Mouse (Mus musculus): ENCODE measurements around the gene Mgst3. TPM values are rescaled to one million over a fixed set of nuclear protein-coding genes. Genes with fewer than 3 reads are reported as not detected.
A peak's percentile ranks its signal among the peaks of the same experiment; 100 is the strongest.

Mgst3 gene
- polyA plus RNA-seq, 1 experiment from 2014 or later = 49.5 TPM

DNA sequence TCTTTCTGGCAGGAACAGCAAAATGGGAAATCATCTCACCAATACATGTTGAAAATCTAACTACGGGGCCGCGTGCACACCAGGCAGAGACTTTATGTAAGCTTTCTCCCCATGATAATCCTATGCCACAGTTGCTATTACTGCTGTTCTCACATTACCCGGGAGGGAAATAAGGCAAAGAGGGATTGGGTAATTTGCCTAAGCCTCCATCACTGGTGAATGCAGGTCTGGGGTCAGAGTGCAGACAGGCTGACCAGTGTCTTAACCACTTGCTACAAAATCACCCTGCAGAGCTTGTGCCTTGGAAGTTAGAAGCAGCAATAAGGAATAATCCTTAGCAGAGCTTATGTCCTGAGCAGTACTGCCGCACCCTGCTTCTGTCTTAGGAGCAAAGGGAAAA lies 8.0 kb downstream of the Mgst3 start:
- no peaks in the 10 kb centered on the region for H3K27me3 ChIP-seq (ENCODE audit: control insufficient read depth, insufficient read depth, low read length)
- H3K36me3 ChIP-seq (replicated peaks; ENCODE audit: control insufficient read depth, insufficient read depth, low read depth, low read length) = no peaks in the 10 kb centered on the region
- no peak overlapping the region for H3K4me3 ChIP-seq (ENCODE audit: low read depth, low read length)
- DNase-seq (ENCODE audit: low spot score) (no peak), ATAC-seq (replicated peaks; ENCODE audit: insufficient number of reproducible peaks, low FRiP score, low TSS enrichment, low read depth) (no peak)
- WGBS = 55% methylated on average over 5 of the region's 5 CpGs
- H3K27ac ChIP-seq (replicated peaks; ENCODE audit: low read depth, low read length) = no peak overlapping the region
- no peak overlapping the region for H3K9ac ChIP-seq (replicated peaks; ENCODE audit: low read length)
- H3K4me1 ChIP-seq (ENCODE audit: control insufficient read depth, insufficient read depth, low read length) = no peaks in the 10 kb centered on the region
- H3K9me3 ChIP-seq (replicated peaks; ENCODE audit: control insufficient read depth, low read length) = no peaks in the 10 kb centered on the region
- H3K4me2 ChIP-seq (ENCODE audit: low read depth, low read length) = no peak overlapping the region

- Histone ChIP-seq H3K27me3 (ENCODE audit: control insufficient read depth, insufficient read depth, low read length) (no peaks in the 10 kb centered on the region), H3K9me3 (replicated peaks; ENCODE audit: control insufficient read depth, low read length) (no peaks in the 10 kb centered on the region), H3K4me2 (ENCODE audit: low read depth, low read length) (no peak overlapping the region), H3K4me3 (ENCODE audit: low read depth, low read length) (no peak overlapping the region), H3K9ac (replicated peaks; ENCODE audit: low read length) (no peak overlapping the region), H3K36me3 (replicated peaks; ENCODE audit: control insufficient read depth, insufficient read depth, low read depth, low read length) (no peaks in the 10 kb centered on the region), H3K27ac (replicated peaks; ENCODE audit: low read depth, low read length) (no peak overlapping the region), H3K4me1 (ENCODE audit: control insufficient read depth, insufficient read depth, low read length) (no peaks in the 10 kb centered on the region)
- DNase-seq (ENCODE audit: low spot score) (no peak), ATAC-seq (replicated peaks; ENCODE audit: insufficient number of reproducible peaks, low FRiP score, low TSS enrichment, low read depth) (no peak)
- 87% methylated on average over 2 of the region's 2 CpGs for WGBS
These were observed 8.4 kb downstream of the Mgst3 start for GRCm38 (mm10) chr1:167385211-167385610.

GRCm38 (mm10) chr1:167384156-167384555 lies 9.5 kb downstream of the Mgst3 start:
- Histone ChIP-seq H3K27ac (replicated peaks; ENCODE audit: low read depth, low read length) (no peak overlapping the region), H3K4me3 (ENCODE audit: low read depth, low read length) (no peak overlapping the region), H3K9ac (replicated peaks; ENCODE audit: low read length) (no peak overlapping the region), H3K9me3 (replicated peaks; ENCODE audit: control insufficient read depth, low read length) (no peaks in the 10 kb centered on the region), H3K27me3 (ENCODE audit: control insufficient read depth, insufficient read depth, low read length) (no peaks in the 10 kb centered on the region; the same call in 1 of the 2 replicates), H3K36me3 (replicated peaks; ENCODE audit: control insufficient read depth, insufficient read depth, low read depth, low read length) (no peaks in the 10 kb centered on the region), H3K4me2 (ENCODE audit: low read depth, low read length) (no peak overlapping the region), H3K4me1 (ENCODE audit: control insufficient read depth, insufficient read depth, low read length) (no peaks in the 10 kb centered on the region)
- DNase-seq (ENCODE audit: low spot score) = no peak
- 63% methylated on average over 3 of the region's 3 CpGs for WGBS
- peak; percentile 46; the same call in 1 of the 2 replicates for ATAC-seq (replicated peaks; ENCODE audit: insufficient number of reproducible peaks, low FRiP score, low TSS enrichment, low read depth)

- Histone ChIP-seq H3K9me3 (replicated peaks; ENCODE audit: control insufficient read depth, low read length) (no peaks in the 10 kb centered on the region), H3K27me3 (ENCODE audit: control insufficient read depth, insufficient read depth, low read length) (no peaks in the 10 kb centered on the region; the same call in 1 of the 2 replicates), H3K36me3 (replicated peaks; ENCODE audit: control insufficient read depth, insufficient read depth, low read depth, low read length) (no peaks in the 10 kb centered on the region), H3K27ac (replicated peaks; ENCODE audit: low read depth, low read length) (no peak overlapping the region), H3K4me3 (ENCODE audit: low read depth, low read length) (no peak overlapping the region), H3K9ac (replicated peaks; ENCODE audit: low read length) (no peak overlapping the region), H3K4me1 (ENCODE audit: control insufficient read depth, insufficient read depth, low read length) (no peaks in the 10 kb centered on the region), H3K4me2 (ENCODE audit: low read depth, low read length) (no peak overlapping the region)
- ATAC-seq (replicated peaks; ENCODE audit: insufficient number of reproducible peaks, low FRiP score, low TSS enrichment, low read depth) = no peak
- no peak for DNase-seq (ENCODE audit: low spot score)
- 81% methylated on average over 5 of the region's 5 CpGs for WGBS
These were observed 10.5 kb downstream of the Mgst3 start for GRCm38 (mm10) chr1:167383178-167383577.

- H3K36me3 ChIP-seq (replicated peaks; ENCODE audit: control insufficient read depth, insufficient read depth, low read depth, low read length) = no peaks in the 10 kb centered on the region
- no peak overlapping the region for H3K4me2 ChIP-seq (ENCODE audit: low read depth, low read length)
- 84% methylated on average over 5 of the region's 5 CpGs for WGBS
- no peak overlapping the region for H3K9ac ChIP-seq (replicated peaks; ENCODE audit: low read length)
- no peak overlapping the region for H3K4me3 ChIP-seq (ENCODE audit: low read depth, low read length)
- DNase-seq (ENCODE audit: low spot score) = no peak
- no peak for ATAC-seq (replicated peaks; ENCODE audit: insufficient number of reproducible peaks, low FRiP score, low TSS enrichment, low read depth)
- no peaks in the 10 kb centered on the region for H3K9me3 ChIP-seq (replicated peaks; ENCODE audit: control insufficient read depth, low read length)
- no peaks in the 10 kb centered on the region; the same call in 1 of the 2 replicates for H3K27me3 ChIP-seq (ENCODE audit: control insufficient read depth, insufficient read depth, low read length)
- H3K27ac ChIP-seq (replicated peaks; ENCODE audit: low read depth, low read length) = no peak overlapping the region
- H3K4me1 ChIP-seq (ENCODE audit: control insufficient read depth, insufficient read depth, low read length) = no peaks in the 10 kb centered on the region
These were observed 10.9 kb downstream of the Mgst3 start for GRCm38 (mm10) chr1:167382763-167383162.

- H3K4me3 ChIP-seq (ENCODE audit: low read depth, low read length) = no peak overlapping the region
- ATAC-seq (replicated peaks; ENCODE audit: insufficient number of reproducible peaks, low FRiP score, low TSS enrichment, low read depth) = no peak
- WGBS = 87% methylated on average over 7 of the region's 7 CpGs
- H3K27ac ChIP-seq (replicated peaks; ENCODE audit: low read depth, low read length) = no peak overlapping the region
- no peak overlapping the region for H3K4me2 ChIP-seq (ENCODE audit: low read depth, low read length)
- H3K27me3 ChIP-seq (ENCODE audit: control insufficient read depth, insufficient read depth, low read length) = no peaks in the 10 kb centered on the region; the same call in 1 of the 2 replicates
- no peak for DNase-seq (ENCODE audit: low spot score)
- no peaks in the 10 kb centered on the region for H3K36me3 ChIP-seq (replicated peaks; ENCODE audit: control insufficient read depth, insufficient read depth, low read depth, low read length)
- no peaks in the 10 kb centered on the region for H3K4me1 ChIP-seq (ENCODE audit: control insufficient read depth, insufficient read depth, low read length)
- H3K9ac ChIP-seq (replicated peaks; ENCODE audit: low read length) = no peak overlapping the region
- H3K9me3 ChIP-seq (replicated peaks; ENCODE audit: control insufficient read depth, low read length) = no peaks in the 10 kb centered on the region
These were observed 11.3 kb downstream of the Mgst3 start for GRCm38 (mm10) chr1:167382316-167382715.

DNA sequence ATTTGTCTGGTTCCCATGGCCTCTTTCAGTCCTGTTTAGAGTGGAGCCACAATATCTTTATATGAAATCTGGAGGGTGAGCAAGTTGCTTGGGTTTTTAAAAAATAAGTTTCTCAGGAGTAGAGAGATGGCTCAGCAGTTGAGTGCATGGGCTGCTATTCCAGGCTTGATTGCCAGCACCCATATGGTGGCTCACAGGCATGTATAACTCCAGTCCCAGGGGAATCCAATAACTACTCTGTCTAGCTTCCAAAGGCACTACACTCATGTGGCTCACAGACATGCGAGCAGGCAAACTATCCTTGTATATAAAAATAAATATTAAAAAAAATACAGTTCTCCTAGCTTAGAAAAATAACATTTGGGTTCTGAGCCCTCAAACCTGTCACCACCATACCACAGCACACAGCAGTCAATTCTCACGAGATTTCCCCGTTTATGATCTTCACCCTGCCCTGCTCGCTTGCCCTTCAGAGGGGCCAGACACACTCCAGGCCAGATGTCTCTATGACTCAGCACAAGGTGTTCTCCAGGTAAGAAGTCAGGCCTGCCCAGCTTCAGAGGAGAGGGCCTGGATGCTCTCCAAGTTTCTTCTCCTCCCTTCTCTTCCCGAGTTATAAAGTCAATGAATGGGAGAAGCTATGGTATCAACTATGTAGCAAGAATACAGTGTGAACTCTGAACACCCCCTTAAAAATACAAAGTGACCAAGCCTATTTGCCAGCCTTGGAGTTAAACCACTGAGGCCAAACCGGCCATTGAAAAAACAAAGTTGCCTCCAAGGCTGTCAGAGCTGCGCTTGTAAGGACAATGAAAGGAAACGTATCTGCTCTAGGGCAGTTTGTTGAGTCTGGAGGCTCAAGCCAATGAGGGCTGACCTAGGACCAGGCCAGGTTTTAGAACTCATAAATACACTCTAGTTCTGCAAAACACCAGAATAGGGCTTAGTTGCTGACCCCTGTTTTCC lies 12.3 kb downstream of the Mgst3 start:
- no peak overlapping the region for H3K9ac ChIP-seq (replicated peaks; ENCODE audit: low read length)
- 80% methylated on average over 8 of the region's 8 CpGs for WGBS
- H3K4me1 ChIP-seq (ENCODE audit: control insufficient read depth, insufficient read depth, low read length) = no peaks in the 10 kb centered on the region
- no peak for ATAC-seq (replicated peaks; ENCODE audit: insufficient number of reproducible peaks, low FRiP score, low TSS enrichment, low read depth)
- no peak for DNase-seq (ENCODE audit: low spot score)
- H3K4me3 ChIP-seq (ENCODE audit: low read depth, low read length) = no peak overlapping the region
- H3K27me3 ChIP-seq (ENCODE audit: control insufficient read depth, insufficient read depth, low read length) = no peaks in the 10 kb centered on the region; the same call in 1 of the 2 replicates
- no peak overlapping the region for H3K27ac ChIP-seq (replicated peaks; ENCODE audit: low read depth, low read length)
- H3K4me2 ChIP-seq (ENCODE audit: low read depth, low read length) = no peak overlapping the region
- no peaks in the 10 kb centered on the region for H3K9me3 ChIP-seq (replicated peaks; ENCODE audit: control insufficient read depth, low read length)
- no peaks in the 10 kb centered on the region for H3K36me3 ChIP-seq (replicated peaks; ENCODE audit: control insufficient read depth, insufficient read depth, low read depth, low read length)

GRCm38 (mm10) chr1:167380223-167380622 lies 13.4 kb downstream of the Mgst3 start:
- no peaks in the 10 kb centered on the region for H3K4me1 ChIP-seq (ENCODE audit: control insufficient read depth, insufficient read depth, low read length)
- no peak overlapping the region for H3K4me2 ChIP-seq (ENCODE audit: low read depth, low read length)
- ATAC-seq (replicated peaks; ENCODE audit: insufficient number of reproducible peaks, low FRiP score, low TSS enrichment, low read depth) (no peak), DNase-seq (ENCODE audit: low spot score) (no peak)
- H3K9ac ChIP-seq (replicated peaks; ENCODE audit: low read length) = no peak overlapping the region
- H3K27me3 ChIP-seq (ENCODE audit: control insufficient read depth, insufficient read depth, low read length) = no peaks in the 10 kb centered on the region; the same call in 1 of the 2 replicates
- 87% methylated on average over 2 of the region's 2 CpGs for WGBS
- no peaks in the 10 kb centered on the region for H3K9me3 ChIP-seq (replicated peaks; ENCODE audit: control insufficient read depth, low read length)
- no peak overlapping the region for H3K4me3 ChIP-seq (ENCODE audit: low read depth, low read length)
- no peaks in the 10 kb centered on the region for H3K36me3 ChIP-seq (replicated peaks; ENCODE audit: control insufficient read depth, insufficient read depth, low read depth, low read length)
- H3K27ac ChIP-seq (replicated peaks; ENCODE audit: low read depth, low read length) = no peak overlapping the region

Data from embryonic facial prominence, embryonic 11.5 days (tissue).